Mouse (Mus musculus) MEL (cell line): ENCODE data around the gene Jarid2.

Experiments used
- CHD2 ChIP-seq: IDR thresholded peaks from 2 replicates; pipeline ENCODE4 v1.6.1; 2011; ENCODE audit warnings: low read length, improper control_type of control experiment
- GATA1 ChIP-seq: IDR thresholded peaks from 2 replicates; pipeline ENCODE4 v1.6.1; 2011; ENCODE audit warnings: low read depth, low read length, improper control_type of control experiment
- JUND ChIP-seq: IDR thresholded peaks from 2 replicates; pipeline ENCODE4 v1.6.1; 2011; ENCODE audit warnings: low read depth, mild to moderate bottlenecking, improper control_type of control experiment, low read length
- KAT2A ChIP-seq: conservative IDR thresholded peaks from 2 replicates; pipeline ENCODE4 v1.6.1; 2012; ENCODE audit warnings: low read depth, low read length, improper control_type of control experiment, inconsistent platforms
- MYB ChIP-seq: IDR thresholded peaks from 2 replicates; pipeline ENCODE4 v1.6.1; 2011; ENCODE audit warnings: mild to moderate bottlenecking, low read depth, low read length, improper control_type of control experiment
- POLR2A ChIP-seq, 2 experiments: IDR thresholded peaks; 2 replicates each; pipeline ENCODE4 v1.6.1; 2011 to 2012; ENCODE audit warnings: low read length in 2 of 2, mild to moderate bottlenecking in 2 of 2, control low read depth in 1 of 2, improper control_type of control experiment in 1 of 2, low read depth in 1 of 2, moderate library complexity in 1 of 2; ENCODE audit not compliant: control insufficient read depth in 1 of 2, insufficient read depth in 1 of 2, poor library complexity in 1 of 2
- RCOR1 ChIP-seq: IDR thresholded peaks from 2 replicates; pipeline ENCODE4 v1.6.1; 2012; ENCODE audit warnings: low read depth, mild to moderate bottlenecking, inconsistent platforms, low read length, improper control_type of control experiment
- ZMIZ1 ChIP-seq: IDR thresholded peaks from 2 replicates; pipeline ENCODE4 v1.6.1; 2012; ENCODE audit warnings: low read depth, mild to moderate bottlenecking, inconsistent platforms, low read length, improper control_type of control experiment, moderate library complexity

DNA sequence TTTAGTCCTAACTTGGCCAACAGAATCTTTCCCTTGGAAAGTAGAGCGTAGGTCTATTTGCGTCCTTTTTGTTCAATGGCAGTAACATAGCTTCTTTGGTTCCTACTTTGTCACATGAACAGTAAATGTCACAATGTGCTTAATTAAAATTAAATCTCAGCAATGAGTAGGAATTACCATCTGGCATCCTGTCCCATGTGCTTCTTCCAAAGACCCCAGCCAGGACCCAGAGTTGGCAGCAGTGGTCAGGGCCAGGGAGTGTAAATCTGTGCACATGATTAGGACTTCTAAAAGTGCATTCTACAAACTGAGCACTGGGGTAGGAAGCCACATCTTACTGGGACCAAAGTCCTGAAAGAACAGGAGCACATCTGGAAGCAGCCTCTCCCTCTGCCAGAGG is 189.0 kb downstream of the Jarid2 start:
- TF ChIP-seq POLR2A (IDR thresholded peaks at IDR 0.05; ENCODE audit: control insufficient read depth in 1 of 2, insufficient read depth in 1 of 2, low read depth in 1 of 2, low read length in 2 of 2, poor library complexity in 1 of 2) = no peak
- TF ChIP-seq CHD2 = no peak
- TF ChIP-seq ZMIZ1 = no peak
- TF ChIP-seq GATA1 = no peak
- TF ChIP-seq KAT2A = no peak
- no peak for TF ChIP-seq JUND
- no peak for TF ChIP-seq MYB
- TF ChIP-seq RCOR1 = no peak
